Mouse (Mus musculus) cortical plate, adult 2 months (tissue): ENCODE results near the gene Spata25. TPM values are rescaled to one million over a fixed set of nuclear protein-coding genes. Genes with fewer than 3 reads are reported as not detected.
"Not testable (repeated sequence)": the region's sequence is repeated elsewhere in the genome, so short reads cannot be mapped to it uniquely, and the experiment has no call there.

ENCODE experiments used
- H3K27ac ChIP-seq: fragments of 200-500 bp; 2 replicates; pipeline ENCODE4 v1.5.1; 2012; ENCODE audit warnings: low read length, control low read depth, inconsistent platforms; ENCODE audit not compliant: insufficient read depth
- H3K4me1 ChIP-seq: fragments of 200-500 bp; 2 replicates; pipeline ENCODE4 v1.6.1; 2011; ENCODE audit warnings: low read length; ENCODE audit not compliant: control insufficient read depth, insufficient read depth
- H3K4me3 ChIP-seq: fragments of 200-500 bp; 2 replicates; pipeline ENCODE4 v1.5.1; 2011; ENCODE audit warnings: mild to moderate bottlenecking, low read length, control low read depth; ENCODE audit not compliant: insufficient read depth
- CTCF ChIP-seq: fragments of 200-500 bp; IDR thresholded peaks from 2 replicates; pipeline ENCODE4 v1.5.1; 2011; ENCODE audit warnings: mild to moderate bottlenecking, control low read depth, low read length; ENCODE audit not compliant: insufficient read depth; ENCODE audit errors: extremely low read depth
- POLR2A ChIP-seq: fragments of 200-500 bp; IDR thresholded peaks from 2 replicates; pipeline ENCODE4 v1.6.1; 2011; ENCODE audit warnings: mild to moderate bottlenecking, low read length, control low read depth; ENCODE audit not compliant: insufficient read depth; ENCODE audit errors: extremely low read depth
- polyA plus RNA-seq: library from polyadenylated mRNA; depleted of rRNA; stranded (reverse); fragments of >200 nt; gene quantifications from 2 replicates; pipeline ENCODE4 v1.2.3, GENCODE M21; 2012

Spata25 gene
- polyA plus RNA-seq, 1 experiment = 0.23 TPM

DNA sequence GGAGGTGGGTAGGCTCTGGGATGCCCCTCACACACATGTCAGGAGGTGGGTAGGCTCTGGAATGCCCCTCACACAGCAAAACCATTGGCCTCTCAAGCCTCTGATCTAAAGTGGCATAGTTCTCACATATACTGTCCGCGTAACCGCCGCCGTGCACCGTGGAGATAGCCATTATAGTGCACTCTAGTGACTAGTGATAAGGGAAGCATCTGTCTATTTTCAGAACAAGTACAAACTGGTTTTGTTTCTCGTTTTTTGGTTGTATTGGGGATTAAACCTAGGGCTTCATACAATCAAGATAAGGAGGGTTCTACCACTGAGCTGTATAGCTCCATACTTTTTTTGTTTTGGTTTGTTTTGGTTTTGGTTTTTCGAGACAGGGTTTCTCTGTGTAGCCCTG is 12.5 kb downstream of the Spata25 start:
- no peak overlapping the region for H3K4me3 ChIP-seq
- TF ChIP-seq CTCF = no peak
- TF ChIP-seq POLR2A = no peak
- H3K4me1 ChIP-seq = no peaks in the 10 kb centered on the region
- H3K27ac ChIP-seq = no peak overlapping the region

DNA sequence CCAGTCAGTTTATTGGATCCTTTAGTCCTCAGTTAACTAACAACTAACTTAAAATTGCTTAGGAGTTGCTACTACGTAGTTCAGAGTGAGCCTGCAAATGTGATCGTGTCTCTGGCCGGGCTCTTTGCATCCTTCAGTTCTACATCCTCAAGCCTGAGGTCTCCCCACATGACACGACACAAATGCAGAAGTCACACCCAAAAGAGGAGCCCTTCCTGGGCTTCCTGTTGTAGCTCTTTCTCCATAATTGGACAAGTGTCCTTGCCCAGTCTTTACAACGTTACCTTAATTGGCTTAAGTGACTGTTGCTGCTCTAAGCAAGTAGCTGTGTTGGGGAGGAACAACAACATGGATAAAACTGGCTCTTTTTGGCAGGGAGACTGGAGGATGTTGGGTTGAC is 13.0 kb downstream of the Spata25 start:
- Histone ChIP-seq H3K27ac (no peak overlapping the region), H3K4me3 (no peak overlapping the region), H3K4me1 (no peaks in the 10 kb centered on the region)
- TF ChIP-seq POLR2A (no peak), CTCF (no peak)

DNA sequence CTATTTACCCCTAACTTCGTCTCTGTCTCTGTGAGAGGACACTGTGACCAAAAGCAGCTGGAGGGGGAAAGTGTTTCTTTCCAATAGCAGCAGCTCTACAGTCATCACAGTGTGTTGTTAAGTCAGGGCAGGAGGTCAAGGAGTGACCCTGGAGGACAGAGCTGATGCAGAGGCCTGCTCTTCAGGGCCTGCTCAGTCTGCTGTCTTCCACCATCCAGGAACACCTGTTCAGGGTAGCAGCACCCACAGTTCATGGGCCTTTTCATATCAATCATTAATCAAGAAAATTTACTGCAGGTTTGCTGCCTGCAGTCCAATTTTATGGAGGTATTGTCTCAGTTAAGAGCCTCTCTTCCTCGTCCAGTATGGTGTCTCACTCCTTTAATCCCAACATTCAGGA is 14.8 kb downstream of the Spata25 start:
- Histone ChIP-seq H3K27ac (no peak overlapping the region), H3K4me1 (no peaks in the 10 kb centered on the region)
- no peak for TF ChIP-seq POLR2A

DNA sequence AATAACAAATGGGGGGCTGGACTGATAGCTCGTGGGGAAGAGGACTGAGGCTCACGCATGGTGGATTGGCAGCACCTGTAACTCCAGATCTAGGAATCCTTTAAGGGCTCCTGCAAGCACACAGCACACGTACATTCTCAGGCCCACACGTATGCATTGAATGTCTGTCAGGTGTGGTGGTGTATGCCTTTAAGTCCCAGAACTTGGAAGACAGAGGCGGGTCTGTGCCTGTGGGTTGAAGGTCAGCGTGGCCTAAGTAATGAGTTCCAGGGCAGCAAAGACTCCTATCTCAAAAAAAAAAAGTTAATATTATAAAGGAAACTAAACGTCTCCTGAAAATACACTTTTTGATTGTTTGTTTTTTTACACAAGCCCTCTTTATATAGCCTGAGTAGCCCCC is 21.7 kb downstream of the Spata25 start:
- TF ChIP-seq POLR2A (no peak), CTCF (no peak)
- H3K4me3 ChIP-seq = no peak overlapping the region
- no peak overlapping the region for H3K27ac ChIP-seq
- H3K4me1 ChIP-seq = peaks cover 3% of the 10 kb centered on the region

More for the DNA sequence above, 14.8 kb downstream of the Spata25 start:
- no peak overlapping the region for H3K4me3 ChIP-seq

DNA sequence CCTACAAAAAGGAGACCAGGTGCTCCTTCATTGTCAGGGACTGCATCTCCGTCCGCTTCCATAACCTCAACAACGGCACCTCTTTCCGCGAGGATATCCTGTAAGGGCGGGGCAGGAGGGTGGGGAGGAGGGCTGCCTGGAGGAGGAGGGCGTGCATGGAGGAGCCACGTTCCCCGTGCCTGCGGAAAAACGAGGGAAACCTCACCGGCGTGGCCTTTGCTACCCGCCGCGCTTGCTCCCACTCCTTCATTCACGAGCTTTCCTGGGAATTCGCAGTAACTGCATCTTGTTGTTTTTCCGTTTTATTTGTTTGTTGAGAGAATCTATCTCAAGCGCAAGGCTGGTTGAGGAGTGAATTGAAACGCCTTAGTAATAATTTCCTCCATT is 23.0 kb downstream of the Spata25 start:
- Histone ChIP-seq H3K4me1 (peaks cover 3% of the 10 kb centered on the region), H3K4me3 (peak overlapping the region; percentile 84), H3K27ac (no peak overlapping the region)
- no peak for TF ChIP-seq POLR2A
- TF ChIP-seq CTCF = no peak

DNA sequence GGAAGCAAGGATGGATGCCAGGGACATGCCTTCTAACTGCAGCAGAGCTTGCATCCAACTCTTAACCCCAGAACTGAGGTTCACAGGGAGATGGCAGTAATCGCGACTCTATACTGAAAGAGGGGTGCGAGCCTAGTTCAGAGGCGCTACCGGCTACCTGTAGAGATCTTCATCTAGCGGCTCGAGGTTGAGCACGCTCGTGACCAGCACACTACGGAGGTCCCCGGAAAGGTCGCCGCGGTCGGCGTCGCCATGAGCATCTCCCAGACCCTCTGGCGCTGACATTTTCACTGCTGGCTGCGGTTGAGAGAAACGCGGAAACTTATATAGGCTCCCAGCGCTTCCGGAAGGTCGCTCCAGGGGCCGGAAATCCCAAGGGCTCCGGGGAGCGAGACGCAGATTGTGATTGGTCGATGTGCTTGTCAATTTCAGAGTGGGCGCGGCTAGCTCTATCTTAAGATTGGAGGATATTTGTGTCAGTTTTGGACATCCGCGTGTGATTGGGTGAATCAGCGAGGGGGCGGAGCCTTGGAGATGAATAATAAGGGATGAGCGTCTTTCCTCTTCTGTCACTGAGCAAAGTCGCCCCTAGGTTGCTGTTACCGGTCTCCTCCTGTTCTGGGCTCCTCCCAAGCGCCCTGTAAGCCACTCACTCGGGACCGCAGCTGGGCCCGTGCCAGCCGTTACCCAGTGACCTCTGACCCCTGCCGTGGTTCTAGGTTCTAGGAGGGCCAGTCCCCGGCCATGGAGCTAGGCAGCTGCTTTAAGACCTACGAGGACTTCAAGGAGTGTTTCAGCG is 23.6 kb downstream of the Spata25 start, which contains the start of the genes Acot8 and Zswim3:
TSS of gene Acot8 (minus strand) at position 350 of the 799 bp plus-strand sequence.
TSS of gene Zswim3 (plus strand) at position 566 of the 799 bp plus-strand sequence.
- H3K4me1 ChIP-seq = peaks cover 3% of the 10 kb centered on the region
- peak within 1 kb of the TSS; percentile 84 for H3K4me3 ChIP-seq
- no peak for TF ChIP-seq CTCF
- peak; percentile 98 for TF ChIP-seq POLR2A
- H3K27ac ChIP-seq = no peak within 1 kb of the TSS

DNA sequence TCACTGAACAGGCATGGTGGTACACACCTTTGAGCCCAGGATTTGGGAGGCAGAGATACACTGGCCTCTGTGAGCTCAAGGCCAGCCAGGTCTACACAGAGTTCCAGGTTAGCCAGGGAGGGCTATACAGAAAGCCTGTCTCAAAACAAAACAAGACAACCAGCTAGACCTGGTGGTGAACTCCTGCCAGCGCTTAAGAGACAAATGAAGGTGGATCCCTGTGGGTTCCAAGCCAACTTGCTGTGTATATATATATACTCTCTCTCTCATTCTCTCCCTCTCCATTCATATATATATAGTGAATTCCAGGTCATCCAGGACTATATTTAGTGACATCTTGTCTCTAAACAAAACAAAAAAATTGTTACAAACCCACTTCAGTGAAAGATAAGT is 24.4 kb downstream of the Spata25 start:
- H3K4me3 ChIP-seq = peak overlapping the region; percentile 84
- TF ChIP-seq CTCF (no peak), POLR2A (no peak)
- no peak overlapping the region for H3K27ac ChIP-seq
- H3K4me1 ChIP-seq = peaks cover 3% of the 10 kb centered on the region

DNA sequence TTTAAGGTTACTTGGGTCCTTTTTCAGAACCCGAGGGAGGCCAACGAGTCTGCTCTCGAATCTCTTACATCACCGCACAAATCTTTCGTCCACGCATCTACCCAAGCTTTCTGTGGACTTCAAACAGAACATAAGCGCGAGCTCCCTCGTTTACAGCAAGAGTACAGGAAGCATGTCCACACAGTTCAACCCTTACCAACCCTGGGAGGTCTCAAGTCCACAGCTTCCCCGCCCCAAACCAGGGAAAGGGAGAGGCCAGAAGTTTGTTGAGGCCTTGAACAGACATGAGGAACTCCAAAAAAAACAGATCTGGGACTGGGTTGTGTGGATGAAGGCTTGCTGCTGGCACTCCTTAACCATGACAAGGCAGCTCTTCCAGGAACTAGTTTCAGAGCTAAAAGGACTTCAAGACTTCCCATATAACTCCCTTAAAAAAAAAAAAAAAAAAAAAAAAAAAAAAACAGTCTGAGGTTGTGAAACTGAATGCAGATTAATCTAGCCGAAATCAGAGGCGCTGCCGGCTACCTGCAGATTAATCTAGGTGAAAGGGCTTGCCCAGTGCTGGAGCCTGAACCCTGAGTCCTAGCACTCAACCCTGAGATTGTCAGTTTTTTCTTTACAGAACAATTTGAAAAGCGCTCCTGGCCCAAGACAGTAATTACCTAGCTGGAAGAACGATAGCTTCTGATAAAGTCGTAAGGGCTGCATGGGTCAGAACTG is 25.0 kb downstream of the Spata25 start:
- no peak for TF ChIP-seq POLR2A
- no peak for TF ChIP-seq CTCF
- Histone ChIP-seq H3K4me3 (peak overlapping the region; percentile 84; the same call in 1 of the 2 replicates), H3K4me1 (peaks cover 3% of the 10 kb centered on the region), H3K27ac (no peak overlapping the region)

DNA sequence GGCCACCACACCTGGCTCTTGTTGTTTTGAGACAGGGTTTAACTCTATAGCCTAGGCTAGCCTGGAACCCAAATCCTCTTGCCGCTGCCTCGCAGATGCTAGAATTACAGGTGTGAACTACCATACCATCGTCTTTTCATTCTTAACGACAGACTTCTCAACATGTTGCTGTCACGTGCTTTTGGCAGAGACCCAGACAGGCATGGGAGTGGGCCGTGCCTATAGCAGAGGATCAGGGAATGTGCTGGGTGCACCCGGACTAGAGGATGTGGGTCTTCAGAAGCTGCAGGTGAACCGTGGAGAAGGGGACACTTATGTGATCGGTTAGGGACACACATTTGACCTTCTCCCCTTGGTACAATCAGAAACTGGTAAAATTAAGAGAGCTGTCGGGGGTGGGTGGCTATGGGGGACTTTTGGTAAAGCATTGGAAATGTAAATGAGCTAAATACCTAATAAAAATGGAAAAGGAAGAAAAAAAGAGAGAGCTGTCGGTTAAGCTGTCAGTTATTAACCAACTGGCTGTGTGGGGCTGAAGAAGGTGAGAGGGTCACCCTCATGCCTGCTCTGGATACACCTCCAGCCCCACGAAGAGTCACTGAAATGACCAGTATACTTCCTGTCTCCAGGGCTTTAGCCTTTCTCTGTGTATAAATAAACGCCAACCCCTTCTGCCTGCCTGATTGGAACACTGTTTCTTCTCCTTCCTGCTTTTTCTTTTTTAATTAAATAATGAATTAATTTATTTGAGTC is 27.9 kb downstream of the Spata25 start:
- TF ChIP-seq CTCF (no peak), POLR2A (no peak)
- Histone ChIP-seq H3K4me1 (peaks cover 3% of the 10 kb centered on the region; the same call in 1 of the 2 replicates), H3K4me3 (no peak overlapping the region), H3K27ac (no peak overlapping the region)

DNA sequence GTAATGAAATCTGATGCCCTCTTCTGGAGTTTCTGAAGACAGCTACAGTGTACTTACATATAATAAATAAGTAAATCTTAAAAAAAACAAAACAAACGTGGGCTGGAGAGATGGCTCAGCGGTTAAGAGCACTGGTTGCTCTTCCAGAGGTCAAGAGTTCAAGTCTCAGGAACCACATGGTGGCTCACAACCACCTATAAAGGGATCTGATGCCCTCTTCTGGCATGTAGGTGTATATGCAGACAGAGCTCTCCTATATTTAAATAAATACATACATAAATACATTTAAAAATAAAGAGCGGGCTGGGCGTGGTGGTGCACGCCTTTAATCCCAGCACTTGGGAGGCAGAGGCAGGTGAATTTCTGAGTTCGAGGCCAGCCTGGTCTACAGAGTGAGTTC is 29.8 kb downstream of the Spata25 start:
- not testable (repeated sequence) for H3K4me1 ChIP-seq, H3K27ac ChIP-seq, H3K4me3 ChIP-seq
